Mouse (Mus musculus): ENCODE measurements around the gene Tspan3. TPM values are rescaled to one million over a fixed set of nuclear protein-coding genes. Genes with fewer than 3 reads are reported as not detected.

Tspan3 gene
- total RNA-seq (2017), result 91.3 and 100 TPM in 2 replicates

DNA sequence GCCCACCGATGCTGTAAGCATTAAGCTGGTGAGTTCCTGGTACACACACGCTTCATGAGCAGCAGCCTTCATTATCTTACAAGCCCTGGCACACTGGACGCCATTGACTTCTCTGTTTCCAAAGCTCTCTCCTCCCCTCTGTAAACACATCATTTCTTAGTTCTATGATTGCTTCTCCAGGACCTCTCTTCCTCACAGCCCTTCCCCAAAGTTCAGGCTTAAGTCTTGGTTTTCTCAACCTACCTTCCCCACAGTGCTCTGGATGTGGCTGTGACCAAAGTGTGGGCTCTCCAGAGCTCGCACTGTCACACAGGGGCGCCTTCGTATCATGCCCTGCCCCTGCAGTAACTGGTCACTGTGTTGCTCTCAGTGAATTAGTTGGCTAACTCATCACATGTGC is at the start of gene Tspan3:
Gene Tspan3 (minus strand): TSS at position 101 of the 400 bp plus-strand sequence.
- no peak for ATAC-seq (replicated peaks in 1 of 2; ENCODE audit: insufficient read depth in 1 of 2, low FRiP score in 2 of 2, low TSS enrichment in 1 of 2, low read depth in 1 of 2, poor library complexity in 2 of 2, severe bottlenecking in 2 of 2)

GRCm38 (mm10) chr9:56213451-56214291 is 48.4 kb upstream of the Tspan3 start:
- peak; percentile 59 to 60; a peak in 3 of 4 replicates for ATAC-seq (replicated peaks in 1 of 2; ENCODE audit: insufficient read depth in 1 of 2, low FRiP score in 2 of 2, low TSS enrichment in 1 of 2, low read depth in 1 of 2, poor library complexity in 2 of 2, severe bottlenecking in 2 of 2)

DNA sequence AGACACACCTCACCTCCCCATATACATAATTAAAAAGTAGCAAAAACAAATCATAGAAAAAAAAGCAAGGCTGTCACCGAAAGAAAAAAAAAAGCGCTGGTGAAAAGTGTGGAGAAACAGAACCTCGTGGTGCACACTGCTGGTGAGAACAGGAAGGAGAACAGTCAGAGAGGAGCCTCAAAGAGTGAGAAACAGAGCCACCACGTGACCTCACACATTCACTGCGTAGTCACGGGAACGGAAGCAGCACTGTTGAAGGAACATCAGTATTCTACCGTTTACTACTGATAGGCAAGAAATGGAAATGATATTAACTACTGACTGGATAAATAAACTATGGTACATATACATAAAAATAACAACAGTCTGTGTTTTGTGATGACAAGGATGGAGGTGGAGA is 43.5 kb upstream of the Tspan3 start:
- no peak for ATAC-seq (replicated peaks in 1 of 2; ENCODE audit: insufficient read depth in 1 of 2, low FRiP score in 2 of 2, low TSS enrichment in 1 of 2, low read depth in 1 of 2, poor library complexity in 2 of 2, severe bottlenecking in 2 of 2)

DNA sequence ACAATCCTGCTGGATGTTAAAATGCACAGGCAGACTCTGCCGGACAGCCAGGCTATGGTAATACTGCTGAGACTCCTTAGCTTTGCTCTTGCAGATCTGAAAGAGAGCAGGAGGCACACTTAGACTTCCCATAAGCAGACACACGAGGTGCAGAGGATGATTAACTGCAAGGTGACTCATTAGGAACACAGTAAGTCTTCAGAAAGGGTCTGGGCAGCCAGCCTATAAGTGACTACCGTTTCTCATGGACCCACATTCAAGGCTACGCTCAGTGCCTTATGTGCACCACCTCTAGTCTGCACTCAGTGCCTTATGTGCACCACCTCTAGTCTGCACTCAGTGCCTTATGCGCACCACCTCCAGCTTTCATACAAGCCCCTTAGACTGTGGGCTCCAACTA is 42.2 kb upstream of the Tspan3 start:
- ATAC-seq (replicated peaks in 1 of 2; ENCODE audit: insufficient read depth in 1 of 2, low FRiP score in 2 of 2, low TSS enrichment in 1 of 2, low read depth in 1 of 2, poor library complexity in 2 of 2, severe bottlenecking in 2 of 2), result no peak

GRCm38 (mm10) chr9:56207083-56207482 is 41.8 kb upstream of the Tspan3 start:
- peak; percentile 78 to 79 for ATAC-seq (replicated peaks in 1 of 2; ENCODE audit: insufficient read depth in 1 of 2, low FRiP score in 2 of 2, low TSS enrichment in 1 of 2, low read depth in 1 of 2, poor library complexity in 2 of 2, severe bottlenecking in 2 of 2)

GRCm38 (mm10) chr9:56205336-56205735 is 40.1 kb upstream of the Tspan3 start:
- ATAC-seq (replicated peaks in 1 of 2; ENCODE audit: insufficient read depth in 1 of 2, low FRiP score in 2 of 2, low TSS enrichment in 1 of 2, low read depth in 1 of 2, poor library complexity in 2 of 2, severe bottlenecking in 2 of 2), result no peak

GRCm38 (mm10) chr9:56204316-56204715 is 39.0 kb upstream of the Tspan3 start:
- no peak for ATAC-seq (replicated peaks in 1 of 2; ENCODE audit: insufficient read depth in 1 of 2, low FRiP score in 2 of 2, low TSS enrichment in 1 of 2, low read depth in 1 of 2, poor library complexity in 2 of 2, severe bottlenecking in 2 of 2)

DNA sequence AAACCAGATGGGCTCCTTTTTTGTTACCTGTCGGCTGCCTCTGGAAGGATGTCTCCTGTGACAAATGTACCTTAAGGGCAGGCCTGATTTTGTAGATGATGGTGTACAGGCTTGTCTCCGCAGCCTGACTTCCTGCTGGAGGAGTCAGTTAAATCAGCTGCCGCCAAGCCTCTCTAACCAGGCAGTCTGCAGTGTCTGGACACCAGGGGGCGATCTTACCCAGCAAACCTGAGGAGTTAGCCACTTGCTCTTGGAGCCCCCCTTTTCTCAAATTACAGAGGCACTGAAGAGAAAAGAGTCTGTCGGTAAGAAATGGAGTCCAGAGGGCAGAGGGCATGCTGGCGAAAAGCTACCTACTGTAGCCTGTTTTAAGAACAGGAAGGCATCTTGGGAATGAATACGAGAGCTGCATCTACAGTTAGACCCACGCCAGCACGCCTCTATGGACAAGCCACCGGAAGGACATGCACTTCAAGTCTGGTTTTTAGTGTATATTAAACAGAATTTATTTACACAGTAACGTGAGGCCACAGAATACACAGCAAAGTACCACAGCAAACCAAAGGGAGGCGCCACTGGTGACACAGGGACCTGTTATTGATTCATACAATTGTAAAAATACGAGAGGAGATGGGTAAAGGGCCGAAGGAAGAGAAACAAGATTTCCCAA is 35.5 kb upstream of the Tspan3 start:
- peak; percentile 90 to 92 for ATAC-seq (replicated peaks in 1 of 2; ENCODE audit: insufficient read depth in 1 of 2, low FRiP score in 2 of 2, low TSS enrichment in 1 of 2, low read depth in 1 of 2, poor library complexity in 2 of 2, severe bottlenecking in 2 of 2)

DNA sequence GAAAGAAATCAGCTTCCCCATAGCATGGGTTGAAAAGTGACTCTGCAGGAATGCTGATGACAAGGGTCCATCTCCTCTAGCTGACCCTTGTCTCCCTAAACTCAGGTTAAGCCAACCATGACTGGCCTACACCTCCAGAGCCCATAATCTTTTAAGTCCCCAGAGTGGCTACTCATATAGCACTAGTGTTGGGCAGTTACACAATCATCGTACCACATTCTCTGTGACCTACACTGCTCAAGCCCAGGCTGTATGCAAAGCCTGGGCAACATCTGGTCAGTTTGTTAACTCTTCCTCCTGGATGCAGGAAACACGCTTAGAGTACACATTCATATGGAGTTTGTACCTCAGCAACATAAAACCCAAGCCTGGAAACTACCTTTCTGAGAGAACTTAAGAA is 34.9 kb upstream of the Tspan3 start:
- no peak for ATAC-seq (replicated peaks in 1 of 2; ENCODE audit: insufficient read depth in 1 of 2, low FRiP score in 2 of 2, low TSS enrichment in 1 of 2, low read depth in 1 of 2, poor library complexity in 2 of 2, severe bottlenecking in 2 of 2)

DNA sequence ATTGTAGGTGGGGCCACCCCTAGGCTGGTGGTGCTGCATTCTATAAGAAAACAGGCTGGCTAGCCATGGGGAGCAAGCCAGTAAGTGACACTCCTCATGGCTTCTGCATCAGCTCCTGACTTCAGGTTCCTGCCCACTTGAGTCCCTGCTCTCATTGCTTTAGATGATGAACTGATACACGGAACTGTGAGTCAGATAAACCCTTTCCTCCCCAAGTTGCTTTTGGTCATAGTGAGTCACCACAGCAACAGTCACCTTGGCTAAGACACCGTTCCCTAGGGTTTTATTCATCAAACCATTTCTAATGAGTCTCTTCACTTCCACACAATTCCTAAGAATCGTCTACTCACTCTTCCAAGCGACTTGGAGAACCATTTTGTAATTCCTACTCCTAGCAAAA is 31.6 kb upstream of the Tspan3 start:
- no peak for ATAC-seq (replicated peaks in 1 of 2; ENCODE audit: insufficient read depth in 1 of 2, low FRiP score in 2 of 2, low TSS enrichment in 1 of 2, low read depth in 1 of 2, poor library complexity in 2 of 2, severe bottlenecking in 2 of 2)

DNA sequence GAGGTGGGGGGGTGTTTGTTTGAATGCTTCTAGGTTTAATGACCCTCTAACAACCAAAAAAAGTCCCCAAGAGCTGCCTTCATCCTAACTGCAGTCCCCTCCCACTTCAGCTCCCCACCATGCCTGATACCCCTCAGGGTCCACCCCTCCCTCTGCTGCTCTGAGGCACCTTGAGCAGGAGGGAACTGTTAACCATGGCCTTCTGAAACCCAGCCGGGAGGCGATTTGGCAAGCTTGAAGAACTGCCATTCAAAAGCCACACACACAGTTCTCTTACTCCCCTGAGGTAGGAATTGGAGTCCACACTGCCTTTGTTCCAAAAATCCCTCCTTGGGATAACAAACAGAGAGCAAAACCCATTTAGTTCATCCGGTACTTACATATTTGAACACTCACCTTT is 29.9 kb upstream of the Tspan3 start:
- ATAC-seq (replicated peaks in 1 of 2; ENCODE audit: insufficient read depth in 1 of 2, low FRiP score in 2 of 2, low TSS enrichment in 1 of 2, low read depth in 1 of 2, poor library complexity in 2 of 2, severe bottlenecking in 2 of 2), result no peak

- ATAC-seq (replicated peaks in 1 of 2; ENCODE audit: insufficient read depth in 1 of 2, low FRiP score in 2 of 2, low TSS enrichment in 1 of 2, low read depth in 1 of 2, poor library complexity in 2 of 2, severe bottlenecking in 2 of 2), result no peak
These were observed 26.5 kb upstream of the Tspan3 start for GRCm38 (mm10) chr9:56191498-56192455.

DNA sequence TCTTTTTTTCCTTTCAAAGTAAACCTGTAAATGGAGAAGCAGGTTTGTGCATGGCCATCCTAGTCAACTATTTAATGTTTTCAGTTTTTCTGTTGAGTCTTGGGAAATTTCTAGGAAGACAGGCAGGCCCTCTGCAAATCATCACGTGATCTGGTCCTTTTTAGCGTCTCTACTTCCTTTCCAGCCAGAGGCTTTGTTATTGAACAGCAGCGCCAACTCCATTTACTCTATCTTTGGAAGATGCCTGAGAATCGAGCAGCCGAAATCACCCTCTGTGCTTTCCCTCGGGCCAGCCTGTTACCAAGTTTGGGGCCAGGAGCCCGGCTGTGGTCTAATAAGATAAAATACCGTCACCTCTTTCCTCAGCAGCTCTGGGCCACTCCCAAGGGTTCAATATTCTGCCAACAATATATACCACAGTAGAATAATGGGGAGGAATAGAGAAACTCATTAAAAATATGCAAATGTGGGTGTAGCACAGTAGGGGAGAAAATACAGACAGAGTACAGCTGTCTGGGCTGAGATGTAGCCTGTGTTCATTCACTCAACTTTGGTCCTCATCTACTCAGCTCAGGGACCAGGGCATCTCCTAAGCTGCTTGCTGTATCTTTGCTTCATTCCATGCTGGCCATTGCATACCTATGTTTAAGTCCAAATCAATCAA is 15.0 kb upstream of the Tspan3 start:
- ATAC-seq (replicated peaks in 1 of 2; ENCODE audit: insufficient read depth in 1 of 2, low FRiP score in 2 of 2, low TSS enrichment in 1 of 2, low read depth in 1 of 2, poor library complexity in 2 of 2, severe bottlenecking in 2 of 2), result no peak

DNA sequence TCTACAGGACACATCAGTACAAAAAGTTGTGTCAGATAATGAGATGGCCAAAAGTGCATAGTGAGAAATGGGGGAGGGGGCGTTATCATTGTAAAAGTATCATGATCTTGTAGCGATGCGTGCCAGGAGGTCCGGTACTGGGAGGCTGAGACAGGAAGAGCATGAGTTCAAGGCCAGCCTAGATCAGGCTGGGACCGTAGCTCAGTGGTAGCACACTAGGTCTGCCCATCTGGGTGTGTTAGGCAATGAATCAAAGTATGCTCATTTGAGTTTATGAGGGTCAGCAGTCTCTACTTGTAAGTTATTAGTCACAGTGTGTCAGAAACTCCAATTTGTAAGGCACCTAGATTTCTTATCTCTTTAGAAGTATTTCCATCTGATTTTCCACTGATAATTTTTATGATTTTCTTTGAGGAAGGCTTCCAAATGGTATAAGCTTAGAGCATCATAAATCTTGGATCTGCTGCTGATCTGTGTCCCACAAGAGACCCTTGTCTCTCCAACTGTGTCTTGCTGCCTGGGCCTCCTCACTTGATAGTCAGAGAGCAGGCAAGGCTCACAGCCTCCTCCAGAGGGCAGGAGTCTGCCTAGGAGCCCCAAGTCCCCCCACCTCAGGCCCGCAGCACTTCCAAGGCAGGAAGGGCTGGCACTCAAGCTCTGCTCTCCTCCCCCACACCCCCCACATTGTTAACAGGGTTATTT is 14.3 kb upstream of the Tspan3 start:
- ATAC-seq (replicated peaks in 1 of 2; ENCODE audit: insufficient read depth in 1 of 2, low FRiP score in 2 of 2, low TSS enrichment in 1 of 2, low read depth in 1 of 2, poor library complexity in 2 of 2, severe bottlenecking in 2 of 2), result peak; percentile 72 to 93; a peak in 3 of 4 replicates

GRCm38 (mm10) chr9:56177354-56177753 is 12.1 kb upstream of the Tspan3 start:
- no peak for ATAC-seq (replicated peaks in 1 of 2; ENCODE audit: insufficient read depth in 1 of 2, low FRiP score in 2 of 2, low TSS enrichment in 1 of 2, low read depth in 1 of 2, poor library complexity in 2 of 2, severe bottlenecking in 2 of 2)

DNA sequence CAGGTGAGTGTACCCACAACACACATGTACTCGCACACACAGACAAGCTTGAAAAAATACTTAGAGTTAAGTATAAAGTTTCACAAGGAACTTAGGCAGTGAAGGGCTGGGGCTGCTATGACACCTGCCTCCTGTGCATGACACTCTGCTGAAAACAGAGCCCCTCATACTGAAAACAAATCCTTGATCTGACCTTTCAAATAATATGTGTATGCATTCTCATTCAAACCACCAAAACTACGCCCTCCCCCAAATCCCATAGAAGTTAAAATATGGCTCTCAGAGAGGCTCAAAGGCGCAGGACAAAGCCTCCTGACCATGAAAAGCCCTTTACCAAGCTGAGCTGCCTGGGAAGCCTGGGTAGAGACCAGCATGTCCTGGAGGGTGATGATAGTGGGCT is 10.0 kb upstream of the Tspan3 start:
- ATAC-seq (replicated peaks in 1 of 2; ENCODE audit: insufficient read depth in 1 of 2, low FRiP score in 2 of 2, low TSS enrichment in 1 of 2, low read depth in 1 of 2, poor library complexity in 2 of 2, severe bottlenecking in 2 of 2), result no peak

GRCm38 (mm10) chr9:56167690-56168089 is 2.4 kb upstream of the Tspan3 start:
- no peak for ATAC-seq (replicated peaks in 1 of 2; ENCODE audit: insufficient read depth in 1 of 2, low FRiP score in 2 of 2, low TSS enrichment in 1 of 2, low read depth in 1 of 2, poor library complexity in 2 of 2, severe bottlenecking in 2 of 2)
